Mouse (Mus musculus) intestine, embryonic 15.5 days (tissue): ENCODE measurements around the gene Gm11238. TPM values are rescaled to one million over a fixed set of nuclear protein-coding genes. Genes with fewer than 3 reads are reported as not detected.
"Not testable (repeated sequence)": the region's sequence is repeated elsewhere in the genome, so short reads cannot be mapped to it uniquely, and the experiment has no call there.

Experiments used
- ATAC-seq: fragments of 200-750 bp; cut with Nextera tagmentation; 2 replicates; pipeline ENCODE4 v1.8.0; 2017; ENCODE audit warnings: moderate TSS enrichment, moderate library complexity
- H3K27ac ChIP-seq: fragments of 300-500 bp; sonication (generic); 2 replicates; pipeline ENCODE4 v1.5.1; 2015; ENCODE audit warnings: mild to moderate bottlenecking, inconsistent platforms
- H3K27me3 ChIP-seq: fragments of 300-500 bp; sonication (generic); replicated peaks from 2 replicates; pipeline ENCODE4 v1.6.1; 2015; ENCODE audit warnings: inconsistent platforms
- H3K36me3 ChIP-seq: fragments of 300-500 bp; sonication (generic); 2 replicates; pipeline ENCODE4 v1.6.1; 2015; ENCODE audit warnings: inconsistent platforms
- H3K4me1 ChIP-seq: fragments of 300-500 bp; sonication (generic); replicated peaks from 2 replicates; pipeline ENCODE4 v1.6.1; 2015; ENCODE audit warnings: inconsistent platforms
- H3K4me2 ChIP-seq: fragments of 300-500 bp; sonication (generic); replicated peaks from 2 replicates; pipeline ENCODE4 v1.6.1; 2015; ENCODE audit warnings: mild to moderate bottlenecking, inconsistent platforms
- H3K4me3 ChIP-seq: fragments of 300-500 bp; sonication (generic); replicated peaks from 2 replicates; pipeline ENCODE4 v1.5.1; 2015; ENCODE audit warnings: inconsistent platforms
- H3K9ac ChIP-seq: fragments of 300-500 bp; sonication (generic); 2 replicates; pipeline ENCODE4 v1.6.1; 2015; ENCODE audit warnings: inconsistent platforms
- H3K9me3 ChIP-seq: fragments of 300-500 bp; sonication (generic); 2 replicates; pipeline ENCODE4 v1.6.1; 2016; ENCODE audit warnings: inconsistent platforms
- WGBS: fragments of 180-500 bp; shearing (Covaris S2); methylation state at CpG from one replicate; pipeline ENCODE4 v1.1.7; 2015; 5-methylcytosine and 5-hydroxymethylcytosine counted together
- polyA plus RNA-seq: library from polyadenylated mRNA; unstranded; fragments of >200 nt; fragmentation: Nextera tagmentation; extraction: Ambion mirVana; gene quantifications from 2 replicates; pipeline ENCODE4 v1.2.1, GENCODE M21; 2015

The Gm11238 gene
- not detected in 2 replicates for polyA plus RNA-seq

DNA sequence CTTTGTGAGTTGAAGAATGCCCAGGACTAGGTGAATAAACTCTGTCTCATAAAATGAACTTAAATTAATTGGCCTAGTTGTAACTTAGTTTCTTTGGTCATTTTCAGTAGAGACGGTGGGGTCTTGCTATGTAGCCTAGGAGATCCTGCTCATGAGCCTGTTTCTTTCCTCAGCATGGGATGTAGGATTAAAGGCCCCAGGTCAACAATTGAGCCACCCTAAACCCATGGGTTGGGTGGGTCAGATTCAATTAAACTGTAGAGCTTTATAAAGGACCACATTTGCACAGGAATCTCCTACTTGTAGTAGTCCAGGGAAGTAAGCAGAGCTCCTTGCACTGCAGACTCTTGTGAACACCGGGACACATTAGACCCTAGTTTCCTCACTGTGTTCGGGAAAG is at the start of gene Gm11238:
Gm11238 (plus strand) TSS at position 301 of the 400 bp plus-strand sequence.
- not testable (repeated sequence) for H3K27ac ChIP-seq, H3K4me1 ChIP-seq, H3K36me3 ChIP-seq, ATAC-seq, H3K9ac ChIP-seq, H3K9me3 ChIP-seq, H3K27me3 ChIP-seq, H3K4me3 ChIP-seq, H3K4me2 ChIP-seq
- no CpG with 5 or more reads among the region's 3 CpGs for WGBS

DNA sequence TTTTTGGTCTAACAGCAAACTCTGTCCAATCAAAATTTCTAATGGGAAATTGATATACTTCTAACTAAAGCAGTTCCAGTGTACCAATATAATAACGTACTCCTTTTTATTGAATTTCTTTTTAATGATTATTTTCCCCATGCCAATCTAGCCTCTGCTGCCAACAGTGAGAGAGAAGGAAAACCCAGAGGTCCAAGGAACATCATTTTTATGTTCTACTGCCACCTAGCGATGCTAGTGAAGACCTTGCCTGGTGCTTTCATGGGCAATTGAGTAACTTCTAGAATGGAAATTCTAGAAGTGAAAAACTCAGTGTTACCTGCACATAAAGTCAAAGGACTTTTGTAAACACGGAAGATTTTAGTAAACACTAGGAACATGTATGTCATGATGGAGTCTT is 8.4 kb upstream of the Gm11238 start:
- Histone ChIP-seq H3K4me1 (no peaks in the 10 kb centered on the region), H3K9ac (no peak overlapping the region), H3K4me2 (no peak overlapping the region), H3K27me3 (no peaks in the 10 kb centered on the region), H3K27ac (no peak overlapping the region), H3K9me3 (no peaks in the 10 kb centered on the region), H3K36me3 (no peaks in the 10 kb centered on the region), H3K4me3 (no peak overlapping the region)
- 6% methylated on average over 3 of the region's 3 CpGs for WGBS
- no peak for ATAC-seq

DNA sequence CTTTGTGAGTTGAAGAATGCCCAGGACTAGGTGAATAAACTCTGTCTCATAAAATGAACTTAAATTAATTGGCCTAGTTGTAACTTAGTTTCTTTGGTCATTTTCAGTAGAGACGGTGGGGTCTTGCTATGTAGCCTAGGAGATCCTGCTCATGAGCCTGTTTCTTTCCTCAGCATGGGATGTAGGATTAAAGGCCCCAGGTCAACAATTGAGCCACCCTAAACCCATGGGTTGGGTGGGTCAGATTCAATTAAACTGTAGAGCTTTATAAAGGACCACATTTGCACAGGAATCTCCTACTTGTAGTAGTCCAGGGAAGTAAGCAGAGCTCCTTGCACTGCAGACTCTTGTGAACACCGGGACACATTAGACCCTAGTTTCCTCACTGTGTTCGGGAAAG is 15.0 kb downstream of the Gm11238 start, which contains the start of gene Gm11237:
Gm11237 (plus strand) TSS at position 301 of the 400 bp plus-strand sequence.
- ATAC-seq, H3K27me3 ChIP-seq, H3K9me3 ChIP-seq, H3K4me3 ChIP-seq, H3K36me3 ChIP-seq, H3K4me2 ChIP-seq, H3K4me1 ChIP-seq, H3K9ac ChIP-seq, H3K27ac ChIP-seq: not testable (repeated sequence)
- WGBS, result no CpG with 5 or more reads among the region's 3 CpGs

DNA sequence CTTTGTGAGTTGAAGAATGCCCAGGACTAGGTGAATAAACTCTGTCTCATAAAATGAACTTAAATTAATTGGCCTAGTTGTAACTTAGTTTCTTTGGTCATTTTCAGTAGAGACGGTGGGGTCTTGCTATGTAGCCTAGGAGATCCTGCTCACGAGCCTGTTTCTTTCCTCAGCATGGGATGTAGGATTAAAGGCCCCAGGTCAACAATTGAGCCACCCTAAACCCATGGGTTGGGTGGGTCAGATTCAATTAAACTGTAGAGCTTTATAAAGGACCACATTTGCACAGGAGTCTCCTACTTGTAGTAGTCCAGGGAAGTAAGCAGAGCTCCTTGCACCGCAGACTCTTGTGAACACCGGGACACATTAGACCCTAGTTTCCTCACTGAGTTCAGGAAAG is 30.1 kb downstream of the Gm11238 start, which contains the start of gene Gm11236:
Gm11236 (plus strand) TSS at position 301 of the 400 bp plus-strand sequence.
- not testable (repeated sequence) for H3K36me3 ChIP-seq, H3K4me2 ChIP-seq, H3K4me1 ChIP-seq, H3K27ac ChIP-seq, ATAC-seq, H3K9me3 ChIP-seq, H3K27me3 ChIP-seq, H3K4me3 ChIP-seq, H3K9ac ChIP-seq
- WGBS, result no CpG with 5 or more reads among the region's 4 CpGs

DNA sequence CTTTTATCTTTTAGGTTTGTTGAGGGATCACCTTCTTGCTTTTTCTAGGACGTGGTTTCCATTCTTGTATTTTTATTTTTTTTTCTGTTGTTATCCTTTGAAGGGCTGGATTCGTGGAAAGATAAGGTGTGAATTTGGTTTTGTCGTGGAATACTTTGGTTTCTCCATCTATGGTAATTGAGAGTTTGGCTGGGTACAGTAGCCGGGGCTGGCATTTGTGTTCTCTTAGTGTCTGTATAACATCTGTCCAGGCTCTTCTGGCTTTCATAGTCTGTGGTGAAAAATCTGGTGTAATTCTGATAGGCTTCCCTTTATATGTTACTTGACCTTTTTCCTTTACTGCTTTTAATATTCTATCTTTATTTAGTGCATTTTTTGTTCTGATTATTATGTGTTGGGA is 54.2 kb downstream of the Gm11238 start:
- H3K27me3 ChIP-seq, H3K36me3 ChIP-seq, H3K4me2 ChIP-seq, H3K9me3 ChIP-seq, H3K4me3 ChIP-seq, H3K9ac ChIP-seq, ATAC-seq, H3K4me1 ChIP-seq, H3K27ac ChIP-seq: not testable (repeated sequence)
- 85% methylated on average over 4 of the region's 4 CpGs for WGBS

DNA sequence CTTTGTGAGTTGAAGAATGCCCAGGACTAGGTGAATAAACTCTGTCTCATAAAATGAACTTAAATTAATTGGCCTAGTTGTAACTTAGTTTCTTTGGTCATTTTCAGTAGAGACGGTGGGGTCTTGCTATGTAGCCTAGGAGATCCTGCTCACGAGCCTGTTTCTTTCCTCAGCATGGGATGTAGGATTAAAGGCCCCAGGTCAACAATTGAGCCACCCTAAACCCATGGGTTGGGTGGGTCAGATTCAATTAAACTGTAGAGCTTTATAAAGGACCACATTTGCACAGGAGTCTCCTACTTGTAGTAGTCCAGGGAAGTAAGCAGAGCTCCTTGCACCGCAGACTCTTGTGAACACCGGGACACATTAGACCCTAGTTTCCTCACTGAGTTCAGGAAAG is 60.4 kb downstream of the Gm11238 start, which contains the start of gene Gm11239:
Gm11239 (plus strand) TSS at position 301 of the 400 bp plus-strand sequence.
- WGBS, result no CpG with 5 or more reads among the region's 4 CpGs
- H3K27me3 ChIP-seq, H3K27ac ChIP-seq, H3K4me1 ChIP-seq, H3K9ac ChIP-seq, H3K9me3 ChIP-seq, ATAC-seq, H3K4me2 ChIP-seq, H3K36me3 ChIP-seq, H3K4me3 ChIP-seq: not testable (repeated sequence)

DNA sequence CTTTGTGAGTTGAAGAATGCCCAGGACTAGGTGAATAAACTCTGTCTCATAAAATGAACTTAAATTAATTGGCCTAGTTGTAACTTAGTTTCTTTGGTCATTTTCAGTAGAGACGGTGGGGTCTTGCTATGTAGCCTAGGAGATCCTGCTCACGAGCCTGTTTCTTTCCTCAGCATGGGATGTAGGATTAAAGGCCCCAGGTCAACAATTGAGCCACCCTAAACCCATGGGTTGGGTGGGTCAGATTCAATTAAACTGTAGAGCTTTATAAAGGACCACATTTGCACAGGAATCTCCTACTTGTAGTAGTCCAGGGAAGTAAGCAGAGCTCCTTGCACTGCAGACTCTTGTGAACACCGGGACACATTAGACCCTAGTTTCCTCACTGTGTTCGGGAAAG is 75.5 kb downstream of the Gm11238 start, which contains the start of gene Gm428:
Gm428 (plus strand) TSS at position 301 of the 400 bp plus-strand sequence.
- H3K9me3 ChIP-seq, H3K27ac ChIP-seq, H3K27me3 ChIP-seq, H3K4me1 ChIP-seq, H3K9ac ChIP-seq, H3K4me3 ChIP-seq, ATAC-seq, H3K36me3 ChIP-seq, H3K4me2 ChIP-seq: not testable (repeated sequence)
- 82% methylated on average over 2 of the region's 4 CpGs for WGBS

Other genes with a start within 250 kb of the Gm11238 start
- gene Gm11487, start 202.8 kb upstream of the Gm11238 start, polyA plus RNA-seq, result not detected in 2 replicates
- gene Gm11237, start 15.1 kb downstream of the Gm11238 start, polyA plus RNA-seq, result not detected in 2 replicates
- not detected in 2 replicates for gene Gm11236, start 30.2 kb downstream of the Gm11238 start, polyA plus RNA-seq
- not detected in 2 replicates for gene Gm11239, start 60.5 kb downstream of the Gm11238 start, polyA plus RNA-seq
- gene Gm428, start 75.6 kb downstream of the Gm11238 start, polyA plus RNA-seq, result not detected in 2 replicates
- 4.6 and 6.6 TPM in 2 replicates for gene Rasef, start 183.1 kb downstream of the Gm11238 start, polyA plus RNA-seq